Mouse (Mus musculus): ENCODE measurements around the gene Adam12. TPM values are rescaled to one million over a fixed set of nuclear protein-coding genes. Genes with fewer than 3 reads are reported as not detected.

The Adam12 gene
- polyA plus RNA-seq, 1 experiment from 2014 or later, result 1.2 TPM

Small RNAs within 50 kb of the gene (microRNA-seq; reads per million reads assigned to microRNA genes)
- not detected for gene Gm23631

Other genes starting within 250 kb of the Adam12 start
- not detected in 2 replicates for gene D7Ertd443e, start 153.5 kb upstream of the Adam12 start, polyA plus RNA-seq (2015; fragmentation: Nextera tagmentation; extraction: Ambion mirVana)